Mouse (Mus musculus) liver, postnatal 0 days (tissue): Measurements from ENCODE around the gene Siah3. TPM values are rescaled to one million over a fixed set of nuclear protein-coding genes. Genes with fewer than 3 reads are reported as not detected.

ENCODE experiments used
- ATAC-seq: fragments of 200-750 bp; cut with Nextera tagmentation; 2 replicates; pipeline ENCODE4 v1.8.0; 2017; ENCODE audit warnings: mild to moderate bottlenecking, moderate library complexity
- DNase-seq: peaks from one replicate; pipeline ENCODE4 v3.0.0-alpha.2; 2016
- H3K27ac ChIP-seq: fragments of 300-500 bp; sonication (generic); 2 replicates; pipeline ENCODE4 v1.5.1; 2014; ENCODE audit warnings: antibody characterized with exemption, moderate library complexity, mild to moderate bottlenecking, low read depth
- H3K27me3 ChIP-seq: fragments of 300-500 bp; sonication (generic); 2 replicates; pipeline ENCODE4 v1.6.1; 2014; ENCODE audit warnings: low read length, control low read depth, mixed read lengths; ENCODE audit not compliant: insufficient read depth
- H3K36me3 ChIP-seq: fragments of 300-500 bp; sonication (generic); replicated peaks from 2 replicates; pipeline ENCODE4 v1.6.1; 2014; ENCODE audit warnings: mild to moderate bottlenecking, control low read depth, low read length, moderate library complexity, mixed read lengths; ENCODE audit not compliant: insufficient read depth
- H3K4me1 ChIP-seq: fragments of 300-500 bp; sonication (generic); 2 replicates; pipeline ENCODE4 v1.6.1; 2014; ENCODE audit warnings: antibody characterized with exemption, mild to moderate bottlenecking, control low read depth; ENCODE audit not compliant: insufficient read depth
- H3K4me2 ChIP-seq: fragments of 300-500 bp; sonication (generic); 2 replicates; pipeline ENCODE4 v1.6.1; 2014; ENCODE audit warnings: low read depth, mild to moderate bottlenecking, low read length, moderate library complexity, mixed read lengths
- H3K4me3 ChIP-seq: fragments of 300-500 bp; sonication (generic); 2 replicates; pipeline ENCODE4 v1.5.1; 2014; ENCODE audit warnings: low read depth, low read length
- H3K9ac ChIP-seq: fragments of 300-500 bp; sonication (generic); replicated peaks from 2 replicates; pipeline ENCODE4 v1.6.1; 2014; ENCODE audit warnings: mild to moderate bottlenecking, moderate library complexity
- H3K9me3 ChIP-seq: fragments of 300-500 bp; sonication (generic); 2 replicates; pipeline ENCODE4 v1.6.1; 2016; ENCODE audit warnings: mild to moderate bottlenecking, control low read depth, low read length, mixed read lengths
- CTCF ChIP-seq: sonication (generic); IDR thresholded peaks from 2 replicates; pipeline ENCODE4 v1.5.1; 2016; ENCODE audit warnings: antibody characterized with exemption, low read depth
- EP300 ChIP-seq: IDR thresholded peaks from 2 replicates; pipeline ENCODE4 v1.6.1; 2016; ENCODE audit warnings: antibody characterized with exemption, low read depth, mild to moderate bottlenecking
- WGBS: fragments of 180-500 bp; shearing (Covaris S2); extraction: QIAGEN DNeasy Blood & Tissue Kit; methylation state at CpG from one replicate; pipeline ENCODE4 v1.1.7; 2014; ENCODE audit not compliant: insufficient replicate concordance; 5-methylcytosine and 5-hydroxymethylcytosine counted together
- polyA plus RNA-seq: library from polyadenylated mRNA; unstranded; fragments of >200 nt; fragmentation: Nextera tagmentation; extraction: Ambion mirVana; gene quantifications from 2 replicates; pipeline ENCODE4 v1.2.1, GENCODE M21; 2015

Siah3 gene
- polyA plus RNA-seq, 1 experiment from 2014 or later = 0.02 TPM

DNA sequence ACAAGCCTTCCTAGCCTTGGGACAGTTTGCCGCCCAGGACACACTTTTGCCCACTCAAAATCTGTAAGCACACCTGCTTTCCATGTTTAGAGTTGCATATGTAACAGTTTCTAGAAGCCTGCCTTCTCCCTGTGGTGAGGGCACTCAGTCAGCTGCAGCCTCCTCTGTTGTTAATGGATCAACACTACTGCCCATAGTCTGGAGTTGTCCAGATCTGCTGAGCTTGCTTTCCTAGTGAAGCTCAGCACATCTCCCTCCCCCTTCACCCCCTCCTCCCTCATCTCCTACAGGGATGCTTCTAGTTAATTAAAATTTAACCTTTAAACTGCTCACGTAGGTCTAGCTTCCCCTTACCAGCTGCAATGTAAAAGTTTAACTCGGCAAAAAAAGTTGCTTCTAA, 57.2 kb downstream of the Siah3 start:
- no peak overlapping the region for H3K4me3 ChIP-seq

GRCm38 (mm10) chr14:75516161-75516560, 60.4 kb downstream of the Siah3 start:
- TF ChIP-seq EP300 (no peak), CTCF (no peak)
- H3K27ac ChIP-seq = no peak overlapping the region
- no peak overlapping the region for H3K4me2 ChIP-seq
- H3K9ac ChIP-seq = no peak overlapping the region
- whole genome bisulfite sequencing = 50% methylated on average over 3 of the region's 3 CpGs
- DNase-seq (no peak), ATAC-seq (no peak)
- no peaks in the 10 kb centered on the region for H3K4me1 ChIP-seq
- H3K27me3 ChIP-seq = no peaks in the 10 kb centered on the region
- H3K9me3 ChIP-seq = no peaks in the 10 kb centered on the region
- no peak overlapping the region for H3K4me3 ChIP-seq
- no peaks in the 10 kb centered on the region for H3K36me3 ChIP-seq

More for the DNA sequence above, 57.2 kb downstream of the Siah3 start:
- no peaks in the 10 kb centered on the region for H3K9me3 ChIP-seq
- no peaks in the 10 kb centered on the region for H3K36me3 ChIP-seq
- no peak for TF ChIP-seq CTCF
- TF ChIP-seq EP300 = no peak
- H3K27ac ChIP-seq = no peak overlapping the region
- H3K4me1 ChIP-seq = no peaks in the 10 kb centered on the region
- H3K27me3 ChIP-seq = no peaks in the 10 kb centered on the region
- ATAC-seq (no peak), DNase-seq (no peak)
- 47% methylated on average over 3 of the region's 3 CpGs for WGBS
- no peak overlapping the region for H3K9ac ChIP-seq
- no peak overlapping the region for H3K4me2 ChIP-seq

GRCm38 (mm10) chr14:75516917-75517595, 61.3 kb downstream of the Siah3 start:
- DNase-seq (no peak), ATAC-seq (no peak)
- H3K27ac ChIP-seq = no peak overlapping the region
- no peak overlapping the region for H3K4me2 ChIP-seq
- H3K9ac ChIP-seq = no peak overlapping the region
- H3K36me3 ChIP-seq = no peaks in the 10 kb centered on the region
- H3K4me1 ChIP-seq = no peaks in the 10 kb centered on the region
- H3K27me3 ChIP-seq = no peaks in the 10 kb centered on the region
- TF ChIP-seq CTCF (no peak), EP300 (no peak)
- no peak overlapping the region for H3K4me3 ChIP-seq
- H3K9me3 ChIP-seq = no peaks in the 10 kb centered on the region
- 87% methylated on average over 9 of the region's 9 CpGs for WGBS

DNA sequence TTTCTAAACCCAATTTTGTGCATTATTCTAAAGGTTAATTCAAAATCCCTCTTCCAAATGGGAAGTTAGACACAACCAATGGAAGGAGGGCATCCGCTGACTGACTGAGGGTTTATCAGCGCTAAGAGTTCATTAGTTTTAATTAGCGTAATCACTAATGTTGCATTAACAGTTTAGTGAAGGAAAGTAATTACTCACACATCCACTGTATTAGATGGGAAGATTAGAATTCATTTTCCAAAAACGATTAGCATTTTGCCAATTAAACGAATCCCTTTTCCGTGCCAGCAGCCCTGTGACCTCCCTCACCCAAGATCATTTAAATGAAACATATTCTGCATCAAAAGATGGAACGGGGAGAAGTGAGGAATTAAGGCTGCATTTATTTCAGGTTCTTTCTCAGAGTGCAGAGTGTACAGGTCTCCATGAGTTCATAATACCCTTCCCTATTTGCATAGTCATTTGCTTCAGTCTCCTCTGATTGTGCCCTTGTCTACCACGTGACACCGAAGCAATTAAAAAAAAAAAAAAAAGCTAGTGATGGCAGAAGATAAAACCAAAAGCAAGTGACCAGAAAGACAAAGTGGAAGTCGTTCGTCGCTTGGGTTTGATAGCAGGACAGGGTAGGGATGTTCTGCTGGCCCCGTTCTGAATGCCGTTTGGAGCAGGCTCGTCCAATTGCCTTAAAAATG, 62.6 kb downstream of the Siah3 start:
- no peaks in the 10 kb centered on the region for H3K9me3 ChIP-seq
- H3K27ac ChIP-seq = no peak overlapping the region
- no peak overlapping the region for H3K4me2 ChIP-seq
- H3K27me3 ChIP-seq = no peaks in the 10 kb centered on the region
- no peak overlapping the region for H3K4me3 ChIP-seq
- TF ChIP-seq CTCF (no peak), EP300 (no peak)
- no peak overlapping the region for H3K9ac ChIP-seq
- no peaks in the 10 kb centered on the region for H3K36me3 ChIP-seq
- DNase-seq (no peak), ATAC-seq (no peak)
- no peaks in the 10 kb centered on the region for H3K4me1 ChIP-seq
- 67% methylated on average over 15 of the region's 15 CpGs for WGBS

- Histone ChIP-seq H3K4me3 (no peak overlapping the region), H3K36me3 (no peaks in the 10 kb centered on the region), H3K27ac (no peak overlapping the region), H3K27me3 (no peaks in the 10 kb centered on the region), H3K4me2 (no peak overlapping the region), H3K9me3 (no peaks in the 10 kb centered on the region), H3K9ac (no peak overlapping the region), H3K4me1 (no peaks in the 10 kb centered on the region)
- WGBS = 77% methylated on average over 6 of the region's 6 CpGs
- TF ChIP-seq CTCF = no peak
- no peak for TF ChIP-seq EP300
- no peak for DNase-seq
- ATAC-seq = no peak
These were observed 63.1 kb downstream of the Siah3 start for GRCm38 (mm10) chr14:75518899-75519298.

DNA sequence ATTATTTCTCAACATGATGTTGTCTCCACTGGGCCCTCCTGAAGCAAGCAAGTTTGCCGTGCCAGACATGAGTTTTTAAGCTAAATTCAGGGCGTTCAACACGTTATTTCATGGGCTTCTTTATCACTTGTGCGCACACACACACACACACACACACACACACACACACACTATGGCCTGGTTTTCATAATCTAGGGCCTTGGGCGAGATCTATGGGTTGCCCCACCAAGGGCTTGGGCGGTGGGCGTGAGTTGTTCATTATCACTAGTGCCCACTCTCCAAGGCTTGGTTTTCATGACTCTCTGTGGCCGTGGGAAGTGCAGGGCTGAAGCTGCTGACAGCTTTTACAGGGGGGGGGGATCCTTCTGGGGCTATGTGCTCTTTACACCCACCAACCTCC, 63.9 kb downstream of the Siah3 start:
- Histone ChIP-seq H3K9me3 (no peaks in the 10 kb centered on the region), H3K4me1 (no peaks in the 10 kb centered on the region), H3K4me3 (no peak overlapping the region), H3K27me3 (no peaks in the 10 kb centered on the region), H3K36me3 (no peaks in the 10 kb centered on the region), H3K4me2 (no peak overlapping the region), H3K9ac (no peak overlapping the region), H3K27ac (no peak overlapping the region)
- no peak for TF ChIP-seq CTCF
- no peak for TF ChIP-seq EP300
- WGBS = 72% methylated on average over 8 of the region's 8 CpGs
- no peak for ATAC-seq
- DNase-seq = no peak
